Mouse (Mus musculus) heart, embryonic 10.5 days (tissue): ENCODE data around the gene Scgb1b17. TPM values are rescaled to one million over a fixed set of nuclear protein-coding genes. Genes with fewer than 3 reads are reported as not detected.
"Not testable (repeated sequence)": the region's sequence is repeated elsewhere in the genome, so short reads cannot be mapped to it uniquely, and the experiment has no call there.

Experiments used
- DNase-seq: peaks from one replicate; pipeline ENCODE4 v3.0.0-alpha.2; 2017; ENCODE audit warnings: low spot score
- H3K27ac ChIP-seq: fragments of 300-500 bp; sonication (generic); 2 replicates; pipeline ENCODE4 v1.5.1; 2016; ENCODE audit warnings: mild to moderate bottlenecking
- H3K27me3 ChIP-seq: fragments of 300-500 bp; sonication (generic); 2 replicates; pipeline ENCODE4 v1.6.1; 2016; ENCODE audit warnings: mild to moderate bottlenecking; ENCODE audit not compliant: poor library complexity, insufficient read depth, severe bottlenecking
- H3K36me3 ChIP-seq: fragments of 300-500 bp; sonication (generic); 2 replicates; pipeline ENCODE4 v1.6.1; 2016; ENCODE audit warnings: mild to moderate bottlenecking, moderate library complexity
- H3K4me1 ChIP-seq: fragments of 300-500 bp; sonication (generic); 2 replicates; pipeline ENCODE4 v1.6.1; 2016; ENCODE audit warnings: mild to moderate bottlenecking
- H3K4me3 ChIP-seq: fragments of 300-500 bp; sonication (generic); 2 replicates; pipeline ENCODE4 v1.5.1; 2016; ENCODE audit warnings: mild to moderate bottlenecking, moderate library complexity
- H3K9me3 ChIP-seq: fragments of 300-500 bp; sonication (generic); 2 replicates; pipeline ENCODE4 v1.6.1; 2016; ENCODE audit warnings: mild to moderate bottlenecking, moderate library complexity
- polyA plus RNA-seq: library from polyadenylated mRNA; unstranded; fragments of >200 nt; fragmentation: Nextera tagmentation; extraction: Ambion mirVana; gene quantifications from 2 replicates; pipeline ENCODE4 v1.2.1, GENCODE M21; 2016

Scgb1b17 gene
- polyA plus RNA-seq, result not detected in 2 replicates

GRCm38 (mm10) chr7:33063149-33063548, at the start of gene Scgb1b17:
Gene Scgb1b17, plus strand, starts transcription at chr7:33063449.
- not testable (repeated sequence) for H3K4me3 ChIP-seq, H3K27ac ChIP-seq, H3K9me3 ChIP-seq, DNase-seq, H3K27me3 ChIP-seq, H3K36me3 ChIP-seq, H3K4me1 ChIP-seq

- not testable (repeated sequence) for H3K27ac ChIP-seq, DNase-seq, H3K9me3 ChIP-seq, H3K4me1 ChIP-seq, H3K36me3 ChIP-seq, H3K4me3 ChIP-seq, H3K27me3 ChIP-seq
Measured at GRCm38 (mm10) chr7:33056461-33056860, 6.8 kb upstream of the Scgb1b17 start, which contains the start of gene Scgb2b17. Gene Scgb2b17, minus strand, starts transcription at chr7:33056561.

Other genes starting within 250 kb of the Scgb1b17 start
- not detected in 2 replicates for gene Scgb2b15, start 233.8 kb upstream of the Scgb1b17 start, polyA plus RNA-seq
- not detected in 2 replicates for gene Scgb1b15, start 226.9 kb upstream of the Scgb1b17 start, polyA plus RNA-seq
- not detected in 2 replicates for gene Scgb2b17, start 6.9 kb upstream of the Scgb1b17 start, polyA plus RNA-seq
- gene Scgb2b18, start 110.4 kb downstream of the Scgb1b17 start, polyA plus RNA-seq, result not detected in 2 replicates
- gene Scgb1b18, start 122.1 kb downstream of the Scgb1b17 start, polyA plus RNA-seq, result not detected in 2 replicates
- not detected in 2 replicates for gene Scgb2b19, start 216.9 kb downstream of the Scgb1b17 start, polyA plus RNA-seq
- not detected in 2 replicates for gene Scgb1b19, start 223.8 kb downstream of the Scgb1b17 start, polyA plus RNA-seq